Mouse (Mus musculus) G1E (cell line): ENCODE data around the gene Tgfb1i1.

ENCODE experiments used
- CTCF ChIP-seq: IDR thresholded peaks from 2 replicates; pipeline ENCODE4 v1.5.1; 2012; ENCODE audit warnings: low read depth, low read length, inconsistent platforms, mixed read lengths
- GATA1 ChIP-seq: IDR thresholded peaks from 2 replicates; pipeline ENCODE4 v1.6.1; 2012; ENCODE audit warnings: borderline replicate concordance, low read length, inconsistent platforms, mixed read lengths
- GATA2 ChIP-seq: IDR thresholded peaks from 2 replicates; pipeline ENCODE4 v1.6.1; 2012; ENCODE audit warnings: low read depth, low read length, inconsistent platforms, borderline replicate concordance
- TAL1 ChIP-seq: conservative IDR thresholded peaks from 2 replicates; pipeline ENCODE4 v1.6.1; 2012; ENCODE audit warnings: low read depth, low read length, inconsistent platforms, mixed read lengths

GRCm38 (mm10) chr7:128245547-128245946 lies 1.1 kb upstream of the Tgfb1i1 start:
- TF ChIP-seq TAL1 (no peak), CTCF (no peak), GATA1 (no peak), GATA2 (no peak)
